Mouse (Mus musculus) lung, adult 2 months (tissue): Measurements from ENCODE around the gene Pfdn4. TPM values are rescaled to one million over a fixed set of nuclear protein-coding genes. Genes with fewer than 3 reads are reported as not detected.
"Not testable (repeated sequence)": the region's sequence is repeated elsewhere in the genome, so short reads cannot be mapped to it uniquely, and the experiment has no call there.

Source experiments
- DNase-seq: peaks from one replicate; pipeline ENCODE4 v3.0.0; 2022
- H3K4me1 ChIP-seq: fragments of 200-500 bp; 2 replicates; pipeline ENCODE4 v1.6.1; 2011; ENCODE audit warnings: low read length; ENCODE audit not compliant: control insufficient read depth, insufficient read depth
- H3K4me3 ChIP-seq: fragments of 200-500 bp; replicated peaks from 2 replicates; pipeline ENCODE3; 2011; ENCODE audit warnings: low read depth, mild to moderate bottlenecking, control low read depth, low read length; ENCODE audit errors: extremely low read depth
- CTCF ChIP-seq: fragments of 200-500 bp; IDR thresholded peaks from 2 replicates; pipeline ENCODE4 v1.5.1; 2011; ENCODE audit warnings: mild to moderate bottlenecking, low read length, control low read depth; ENCODE audit not compliant: insufficient read depth
- POLR2A ChIP-seq: fragments of 200-500 bp; IDR thresholded peaks from 2 replicates; pipeline ENCODE4 v1.6.1; 2011; ENCODE audit warnings: low read depth, mild to moderate bottlenecking, control low read depth, low read length, borderline replicate concordance; ENCODE audit errors: extremely low read depth
- WGBS: fragments of 180-500 bp; shearing (Covaris S2); methylation state at CpG from one replicate; pipeline ENCODE4 v1.1.7; 2018; 5-methylcytosine and 5-hydroxymethylcytosine counted together
- polyA plus RNA-seq: library from polyadenylated mRNA; depleted of rRNA; stranded (reverse); fragments of >200 nt; gene quantifications from 2 replicates; pipeline ENCODE4 v1.2.3, GENCODE M21; 2012; rRNA removed

Pfdn4 gene
- polyA plus RNA-seq: 2.9 and 5.0 TPM in 2 replicates

DNA sequence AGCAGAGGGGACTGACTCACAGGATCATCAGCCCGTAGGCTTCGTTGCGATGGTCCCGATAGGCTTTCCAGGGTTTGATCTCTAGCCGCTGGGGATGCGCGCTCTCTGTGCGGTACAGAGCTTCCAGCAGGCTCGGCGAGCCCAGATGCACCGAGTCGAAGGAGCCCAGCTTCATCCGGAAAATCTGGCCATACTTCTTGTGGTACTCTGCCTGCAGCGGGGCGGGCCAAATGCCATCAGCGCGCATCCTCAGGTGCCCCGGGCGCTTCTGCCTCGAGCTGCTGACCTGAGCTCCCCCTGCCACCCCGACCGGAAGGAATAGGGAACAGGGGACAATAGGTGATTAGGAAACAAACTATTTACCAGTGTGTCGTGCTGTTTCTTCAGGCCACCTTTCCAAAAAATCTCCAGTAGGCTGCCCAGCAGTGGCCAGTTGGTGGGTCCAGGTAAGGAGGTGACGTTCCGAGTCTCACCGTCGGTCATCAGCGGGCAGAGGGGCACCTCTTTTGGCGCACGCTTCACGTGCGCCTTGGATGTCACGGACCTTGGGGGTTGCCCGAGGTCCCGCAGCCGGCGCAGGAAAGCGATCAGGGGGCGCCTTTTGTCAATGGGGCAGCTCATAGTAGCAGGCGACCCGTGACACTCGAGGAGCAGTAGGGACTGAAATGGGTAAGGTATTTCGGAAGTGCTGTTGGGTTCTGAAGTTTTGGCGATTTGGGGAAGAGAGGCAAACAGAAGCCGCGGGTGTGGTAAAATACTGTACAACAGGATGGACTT lies at the start of gene Pfdn4:
Gene Pfdn4 (plus strand): TSS at position 275 of the 777 bp plus-strand sequence.
- Histone ChIP-seq H3K4me3 (no peak within 1 kb of the TSS), H3K4me1 (no peaks in the 10 kb centered on the region)
- no peak for DNase-seq
- TF ChIP-seq POLR2A: no peak
- TF ChIP-seq CTCF: no peak
- 4% methylated on average over 46 of the region's 46 CpGs for WGBS

DNA sequence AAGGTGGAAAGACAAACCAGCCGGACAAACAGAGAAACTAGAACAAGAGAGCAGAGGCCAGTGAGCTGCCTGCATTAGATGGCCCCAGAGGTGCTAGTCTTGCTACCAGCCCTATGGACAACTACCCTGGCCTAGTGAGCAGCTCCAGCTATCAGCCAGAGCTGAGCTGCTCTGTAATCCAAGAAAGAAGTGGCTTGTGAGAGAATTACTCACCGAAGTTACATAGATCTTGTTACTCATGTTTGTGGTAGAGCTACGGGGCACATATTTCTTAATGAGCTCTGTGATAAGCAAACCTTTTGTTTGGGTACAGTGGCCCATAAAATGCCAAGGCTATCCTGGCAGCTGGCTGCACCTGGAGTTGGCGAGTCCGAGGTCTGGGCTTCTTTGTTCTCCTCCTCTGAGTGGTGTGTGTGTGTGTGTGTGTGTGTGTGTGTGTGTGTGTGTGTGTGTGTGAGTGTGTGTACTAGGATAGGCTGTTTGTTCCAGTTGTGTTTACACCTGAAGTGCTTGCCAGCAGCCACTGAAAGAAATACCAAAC lies 49.3 kb upstream of the Pfdn4 start:
- DNase-seq: no peak
- WGBS: 56% methylated on average over 5 of the region's 5 CpGs
- H3K4me1 ChIP-seq: no peaks in the 10 kb centered on the region
- TF ChIP-seq POLR2A (no peak), CTCF (no peak)
- no peak overlapping the region for H3K4me3 ChIP-seq

DNA sequence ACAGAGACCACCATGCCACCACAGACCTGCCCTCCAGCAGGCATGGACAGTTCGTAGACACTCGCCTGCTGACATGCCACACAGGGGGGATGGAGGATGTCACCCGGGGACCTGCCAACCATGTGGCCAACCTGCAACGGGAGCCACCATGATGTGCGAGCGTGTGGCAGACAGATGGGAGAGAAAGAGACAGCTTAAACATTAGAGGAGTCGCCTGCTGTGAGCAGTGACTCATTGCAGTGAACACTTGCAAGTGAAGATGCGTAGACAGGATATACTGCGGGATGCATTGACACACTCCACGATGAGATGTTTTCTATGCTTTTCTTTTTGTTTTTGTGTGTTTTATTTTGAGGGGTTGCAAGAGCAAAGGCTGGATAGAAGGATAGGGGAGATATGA lies 48.6 kb upstream of the Pfdn4 start:
- Histone ChIP-seq H3K4me3 (no peak overlapping the region), H3K4me1 (no peaks in the 10 kb centered on the region)
- TF ChIP-seq POLR2A: no peak
- no peak for TF ChIP-seq CTCF
- no peak for DNase-seq
- WGBS: 69% methylated on average over 10 of the region's 10 CpGs

- TF ChIP-seq CTCF: peak; percentile 90
- no peak for TF ChIP-seq POLR2A
- no peaks in the 10 kb centered on the region for H3K4me1 ChIP-seq
- 6% methylated on average over 9 of the region's 9 CpGs for WGBS
- no peak overlapping the region for H3K4me3 ChIP-seq
- DNase-seq: peak; percentile 78
Measured at GRCm38 (mm10) chr2:170450933-170451332, 45.3 kb upstream of the Pfdn4 start.

GRCm38 (mm10) chr2:170453809-170454208 lies 42.4 kb upstream of the Pfdn4 start:
- not testable (repeated sequence) for H3K4me3 ChIP-seq, H3K4me1 ChIP-seq, DNase-seq
- WGBS: 48% methylated on average over 3 of the region's 4 CpGs

- no peak for DNase-seq
- WGBS: 63% methylated on average over 10 of the region's 10 CpGs
- H3K4me3 ChIP-seq: no peak overlapping the region
- H3K4me1 ChIP-seq: no peaks in the 10 kb centered on the region
- TF ChIP-seq CTCF (no peak), POLR2A (no peak)
Measured at GRCm38 (mm10) chr2:170459183-170459582, 37.0 kb upstream of the Pfdn4 start.

DNA sequence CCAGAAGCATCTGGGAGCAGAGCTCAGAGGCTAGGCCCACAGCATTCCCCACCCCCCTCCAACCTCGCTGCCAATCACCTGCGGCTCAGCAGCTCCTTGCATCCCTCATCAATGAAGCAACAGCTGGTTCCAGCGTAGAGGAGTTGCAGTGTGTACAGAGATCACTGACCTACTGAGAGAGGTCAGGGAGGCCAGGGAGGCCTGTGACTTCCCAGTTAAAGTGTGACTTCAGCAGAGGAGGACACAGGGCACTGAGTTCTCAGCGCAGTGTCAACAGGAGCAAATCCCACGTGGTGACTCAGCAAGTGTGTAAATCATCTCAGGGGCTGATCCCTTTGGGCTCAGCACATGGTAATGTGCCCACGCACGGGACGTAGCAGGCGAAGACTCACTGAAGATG lies 36.4 kb upstream of the Pfdn4 start:
- 33% methylated on average over 9 of the region's 9 CpGs for WGBS
- no peaks in the 10 kb centered on the region for H3K4me1 ChIP-seq
- no peak for DNase-seq
- TF ChIP-seq POLR2A (no peak), CTCF (no peak)
- H3K4me3 ChIP-seq: no peak overlapping the region

- 67% methylated on average over 7 of the region's 7 CpGs for WGBS
- no peak for DNase-seq
Measured at GRCm38 (mm10) chr2:170461652-170462051, 34.6 kb upstream of the Pfdn4 start.

DNA sequence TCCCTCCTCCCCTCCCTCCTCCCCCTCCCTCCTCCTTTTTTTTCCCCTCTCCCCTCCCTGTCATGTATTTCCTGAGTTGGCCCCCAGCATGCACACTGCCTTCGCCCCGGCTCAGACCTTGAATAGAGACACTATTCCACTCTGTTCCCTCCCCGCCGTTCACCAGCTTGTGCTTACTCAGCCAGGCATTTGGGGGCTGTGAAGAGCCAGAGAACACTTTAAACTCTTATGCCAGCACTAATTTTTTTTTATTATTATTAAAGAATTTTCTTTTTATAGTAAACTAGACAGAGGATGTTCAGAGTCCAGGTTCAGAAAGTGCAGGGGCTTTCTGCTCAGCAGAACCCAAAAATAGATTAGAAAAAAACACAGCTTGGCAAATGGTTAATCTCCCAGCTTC lies 31.4 kb upstream of the Pfdn4 start:
- 18% methylated on average over 4 of the region's 4 CpGs for WGBS
- DNase-seq: no peak
- Histone ChIP-seq H3K4me1 (no peaks in the 10 kb centered on the region), H3K4me3 (no peak overlapping the region)
- TF ChIP-seq CTCF (no peak), POLR2A (no peak)

More at GRCm38 (mm10) chr2:170461652-170462051, 34.6 kb upstream of the Pfdn4 start:
- H3K4me3 ChIP-seq: no peak overlapping the region
- TF ChIP-seq CTCF (no peak), POLR2A (no peak)
- no peaks in the 10 kb centered on the region for H3K4me1 ChIP-seq

GRCm38 (mm10) chr2:170468009-170468408 lies 28.2 kb upstream of the Pfdn4 start:
- H3K4me3 ChIP-seq: no peak overlapping the region
- no peak for DNase-seq
- TF ChIP-seq CTCF (peak; percentile 20; the same call in 1 of the 2 replicates), POLR2A (no peak)

More at GRCm38 (mm10) chr2:170468009-170468408, 28.2 kb upstream of the Pfdn4 start:
- H3K4me1 ChIP-seq: no peaks in the 10 kb centered on the region
